Mouse (Mus musculus) T-helper 17 cell (primary cell): ENCODE measurements at regions not wholly inside any gene's neighbourhood (a gene's known extent, or its start where the extent isn't known, plus 50 kb on each side); places are given as distances from the start of the nearest gene placed in this dataset.

Experiments
- in situ Hi-C, 2 experiments: fragments of 300-600 bp; cut with MboI, MseI; formaldehyde crosslinking; loops; 1 replicate in 1 of 2; 2 replicates in 1 of 2; pipeline ENCODE4 v1.15.1; 2025; ENCODE audit warnings: high pct_unique_total_duplicates in 2 of 2

GRCm38 (mm10) chr3:100773237-100773636 is 52.0 kb upstream of the Vtcn1 start:
- in situ Hi-C loops: no loop called here

- in situ Hi-C loops: no loop called here
Measured at GRCm38 (mm10) chr3:100771363-100771762, 53.9 kb upstream of the Vtcn1 start.

GRCm38 (mm10) chr3:100770841-100771240 is 54.4 kb upstream of the Vtcn1 start:
- in situ Hi-C loops: no loop called here

- in situ Hi-C loops: loop anchor here in 1 of 2 experiments (5.0 kb wide), 1 partner anchor 67 kb away; no protein-coding TSS in a partner anchor
Measured at GRCm38 (mm10) chr3:100769146-100769545, 56.1 kb upstream of the Vtcn1 start.

- in situ Hi-C loops: loop anchor here in 1 of 2 experiments (5.0 kb wide), 1 partner anchor 66 kb away; no protein-coding TSS in a partner anchor
Measured at GRCm38 (mm10) chr3:100768170-100768624, 57.1 kb upstream of the Vtcn1 start.

GRCm38 (mm10) chr3:100765323-100765722 is 59.9 kb upstream of the Vtcn1 start:
- in situ Hi-C loops: loop anchor here in 1 of 2 experiments (5.0 kb wide), 1 partner anchor 63 kb away; no protein-coding TSS in a partner anchor

- in situ Hi-C loops: no loop called here
Measured at GRCm38 (mm10) chr3:100762895-100763294, 62.4 kb upstream of the Vtcn1 start.

- in situ Hi-C loops: loop anchor here in 1 of 2 experiments (10.0 kb wide), 1 partner anchor 1305 kb away; no protein-coding TSS in a partner anchor
Measured at GRCm38 (mm10) chr3:100759091-100759941, 65.9 kb upstream of the Vtcn1 start.

- in situ Hi-C loops: loop anchor here in 1 of 2 experiments (10.0 kb wide), 1 partner anchor 1310 kb away; no protein-coding TSS in a partner anchor
Measured at GRCm38 (mm10) chr3:100754677-100755076, 69.4 kb upstream of the Man1a2 start.

- in situ Hi-C loops: loop anchor here in 1 of 2 experiments (10.0 kb wide), 1 partner anchor 1314 kb away; no protein-coding TSS in a partner anchor
Measured at GRCm38 (mm10) chr3:100751211-100751610, 65.9 kb upstream of the Man1a2 start.

GRCm38 (mm10) chr3:100748727-100749126 is 63.4 kb upstream of the Man1a2 start:
- in situ Hi-C loops: no loop called here

GRCm38 (mm10) chr3:100748309-100748691 is 63.0 kb upstream of the Man1a2 start:
- in situ Hi-C loops: no loop called here

- in situ Hi-C loops: no loop called here
Measured at GRCm38 (mm10) chr3:100747421-100748308, 62.4 kb upstream of the Man1a2 start.

- in situ Hi-C loops: no loop called here
Measured at GRCm38 (mm10) chr3:100737660-100738059, 52.4 kb upstream of the Man1a2 start.

GRCm38 (mm10) chr3:100736539-100736938 is 51.2 kb upstream of the Man1a2 start:
- in situ Hi-C loops: no loop called here
